Mouse (Mus musculus): ENCODE results near the gene Anxa9.

- TF ChIP-seq CTCF (IDR thresholded peaks at IDR 0.05; ENCODE audit: low read depth, low read length) (no peak), POLR2A (IDR thresholded peaks at IDR 0.05; ENCODE audit: extremely low read depth, insufficient read depth, low read length) (no peak)
Observed at GRCm38 (mm10) chr3:95273471-95273870, 33.5 kb downstream of the Anxa9 start.

Measured in liver, adult 2 months (tissue).